Mouse (Mus musculus): ENCODE measurements around the gene Prrg2. TPM values are rescaled to one million over a fixed set of nuclear protein-coding genes. Genes with fewer than 3 reads are reported as not detected.
A peak's percentile ranks its signal among the peaks of the same experiment; 100 is the strongest.

Prrg2 gene
- polyA plus RNA-seq, 1 experiment from 2014 or later: 20.4 TPM

- no peak overlapping the region for H3K4me3 ChIP-seq (ENCODE audit: low read depth, low read length)
- H3K9ac ChIP-seq (replicated peaks): no peak overlapping the region
- H3K9me3 ChIP-seq (ENCODE audit: low read length): no peaks in the 10 kb centered on the region
- TF ChIP-seq EP300 (IDR thresholded peaks at IDR 0.05; ENCODE audit: low read depth) (no peak), CTCF (IDR thresholded peaks at IDR 0.05; ENCODE audit: low read depth) (no peak)
- no peak overlapping the region for H3K4me2 ChIP-seq (ENCODE audit: low read depth, low read length)
- DNase-seq (no peak), ATAC-seq (no peak)
- peaks cover 15% of the 10 kb centered on the region for H3K4me1 ChIP-seq (ENCODE audit: insufficient read depth)
- no peaks in the 10 kb centered on the region for H3K36me3 ChIP-seq (replicated peaks; ENCODE audit: insufficient read depth, low read length)
- WGBS (ENCODE audit: insufficient replicate concordance): 72% methylated on average over 5 of the region's 5 CpGs
- H3K27me3 ChIP-seq (ENCODE audit: insufficient read depth, low read length): no peaks in the 10 kb centered on the region
- H3K27ac ChIP-seq (ENCODE audit: low read depth): no peak overlapping the region
These were observed 42.5 kb upstream of the Prrg2 start for GRCm38 (mm10) chr7:45104941-45105340.

GRCm38 (mm10) chr7:45103652-45104180, 41.2 kb upstream of the Prrg2 start, which contains the start of gene Fcgrt:
Fcgrt (minus strand) TSS chr7:45103851.
- 21% methylated on average over 7 of the region's 7 CpGs for WGBS (ENCODE audit: insufficient replicate concordance)
- peak within 1 kb of the TSS; percentile 75 for H3K4me2 ChIP-seq (ENCODE audit: low read depth, low read length)
- H3K9ac ChIP-seq (replicated peaks): peak within 1 kb of the TSS; percentile 70

GRCm38 (mm10) chr7:45102940-45103585, 40.6 kb upstream of the Prrg2 start:
- ATAC-seq: peak; percentile 24; the same call in 1 of the 2 replicates
- peak overlapping the region; percentile 53 for H3K4me3 ChIP-seq (ENCODE audit: low read depth, low read length)
- TF ChIP-seq CTCF (IDR thresholded peaks at IDR 0.05; ENCODE audit: low read depth) (no peak), EP300 (IDR thresholded peaks at IDR 0.05; ENCODE audit: low read depth) (no peak)
- WGBS (ENCODE audit: insufficient replicate concordance): 59% methylated on average over 9 of the region's 9 CpGs
- DNase-seq: no peak
- H3K4me2 ChIP-seq (ENCODE audit: low read depth, low read length): peak overlapping the region; percentile 75
- peak overlapping the region; percentile 91 for H3K27ac ChIP-seq (ENCODE audit: low read depth)
- H3K9ac ChIP-seq (replicated peaks): peak overlapping the region; percentile 70
- H3K9me3 ChIP-seq (ENCODE audit: low read length): no peaks in the 10 kb centered on the region
- H3K4me1 ChIP-seq (ENCODE audit: insufficient read depth): peaks cover 15% of the 10 kb centered on the region
- no peaks in the 10 kb centered on the region for H3K36me3 ChIP-seq (replicated peaks; ENCODE audit: insufficient read depth, low read length)
- H3K27me3 ChIP-seq (ENCODE audit: insufficient read depth, low read length): no peaks in the 10 kb centered on the region

More at GRCm38 (mm10) chr7:45103652-45104180, 41.2 kb upstream of the Prrg2 start, which contains the start of gene Fcgrt:
- H3K9me3 ChIP-seq (ENCODE audit: low read length): no peaks in the 10 kb centered on the region
- DNase-seq (peak; percentile 80), ATAC-seq (peak; percentile 97)
- H3K4me1 ChIP-seq (ENCODE audit: insufficient read depth): peaks cover 15% of the 10 kb centered on the region
- H3K27me3 ChIP-seq (ENCODE audit: insufficient read depth, low read length): no peaks in the 10 kb centered on the region
- TF ChIP-seq CTCF (IDR thresholded peaks at IDR 0.05; ENCODE audit: low read depth): no peak
- H3K36me3 ChIP-seq (replicated peaks; ENCODE audit: insufficient read depth, low read length): no peaks in the 10 kb centered on the region
- peak within 1 kb of the TSS; percentile 53 for H3K4me3 ChIP-seq (ENCODE audit: low read depth, low read length)
- peak within 1 kb of the TSS; percentile 91 for H3K27ac ChIP-seq (ENCODE audit: low read depth)

- no peak overlapping the region for H3K27ac ChIP-seq (ENCODE audit: low read depth)
- H3K9ac ChIP-seq (replicated peaks): peak overlapping the region; percentile 70
- peaks cover 15% of the 10 kb centered on the region for H3K4me1 ChIP-seq (ENCODE audit: insufficient read depth)
- H3K4me3 ChIP-seq (ENCODE audit: low read depth, low read length): peak overlapping the region; percentile 53
- no peaks in the 10 kb centered on the region for H3K27me3 ChIP-seq (ENCODE audit: insufficient read depth, low read length)
- WGBS (ENCODE audit: insufficient replicate concordance): 42% methylated on average over 11 of the region's 11 CpGs
- ATAC-seq: no peak
- TF ChIP-seq EP300 (IDR thresholded peaks at IDR 0.05; ENCODE audit: low read depth) (no peak), CTCF (IDR thresholded peaks at IDR 0.05; ENCODE audit: low read depth) (no peak)
- peak overlapping the region; percentile 75 for H3K4me2 ChIP-seq (ENCODE audit: low read depth, low read length)
- no peaks in the 10 kb centered on the region for H3K36me3 ChIP-seq (replicated peaks; ENCODE audit: insufficient read depth, low read length)
- no peaks in the 10 kb centered on the region for H3K9me3 ChIP-seq (ENCODE audit: low read length)
- no peak for DNase-seq
These were observed 40.0 kb upstream of the Prrg2 start for GRCm38 (mm10) chr7:45102441-45102840.

- H3K27ac ChIP-seq (ENCODE audit: low read depth): no peak overlapping the region
- H3K4me2 ChIP-seq (ENCODE audit: low read depth, low read length): no peak overlapping the region
- no peaks in the 10 kb centered on the region for H3K27me3 ChIP-seq (ENCODE audit: insufficient read depth, low read length)
- peaks cover 15% of the 10 kb centered on the region for H3K4me1 ChIP-seq (ENCODE audit: insufficient read depth)
- DNase-seq (no peak), ATAC-seq (no peak)
- no peak overlapping the region for H3K9ac ChIP-seq (replicated peaks)
- TF ChIP-seq CTCF (IDR thresholded peaks at IDR 0.05; ENCODE audit: low read depth) (no peak), EP300 (IDR thresholded peaks at IDR 0.05; ENCODE audit: low read depth) (no peak)
- WGBS (ENCODE audit: insufficient replicate concordance): 77% methylated on average over 6 of the region's 6 CpGs
- H3K9me3 ChIP-seq (ENCODE audit: low read length): no peaks in the 10 kb centered on the region
- no peaks in the 10 kb centered on the region for H3K36me3 ChIP-seq (replicated peaks; ENCODE audit: insufficient read depth, low read length)
- no peak overlapping the region for H3K4me3 ChIP-seq (ENCODE audit: low read depth, low read length)
These were observed 37.6 kb upstream of the Prrg2 start for GRCm38 (mm10) chr7:45100046-45100445.

- H3K4me1 ChIP-seq (ENCODE audit: insufficient read depth): peaks cover 8% of the 10 kb centered on the region
- no peaks in the 10 kb centered on the region; the same call in 1 of the 2 replicates for H3K36me3 ChIP-seq (replicated peaks; ENCODE audit: insufficient read depth, low read length)
- no peak for DNase-seq
- H3K27me3 ChIP-seq (ENCODE audit: insufficient read depth, low read length): no peaks in the 10 kb centered on the region
- H3K9ac ChIP-seq (replicated peaks): no peak overlapping the region
- no peak for ATAC-seq
- no peak overlapping the region for H3K27ac ChIP-seq (ENCODE audit: low read depth)
- no peak overlapping the region for H3K4me2 ChIP-seq (ENCODE audit: low read depth, low read length)
- H3K4me3 ChIP-seq (ENCODE audit: low read depth, low read length): no peak overlapping the region
- 83% methylated on average over 8 of the region's 8 CpGs for WGBS (ENCODE audit: insufficient replicate concordance)
- TF ChIP-seq CTCF (IDR thresholded peaks at IDR 0.05; ENCODE audit: low read depth) (peak; percentile 51), EP300 (IDR thresholded peaks at IDR 0.05; ENCODE audit: low read depth) (no peak)
- H3K9me3 ChIP-seq (ENCODE audit: low read length): no peaks in the 10 kb centered on the region
These were observed 36.2 kb upstream of the Prrg2 start for GRCm38 (mm10) chr7:45098541-45099240.

All from liver, postnatal 0 days (tissue).